1 mouse cellular context compared by ENCODE assay signal in genomic region chr19:8587315-8587714, GRCm38 (mm10).
TF ChIP-seq lines count a peak whose summit lies in the region.

No protein-coding gene starts in this region.

TF ChIP-seq in MEL, 35 proteins besides CTCF, POLR2A, EP300 and RAD21:
- TF ChIP-seq SMC3 (IDR thresholded peaks at IDR 0.05; ENCODE audit: low read depth, low read length) (0 out of 2 replicates have a peak, but pooled peaks have one; percentile 5), KAT2A (conservative IDR thresholded peaks at IDR 0.05; ENCODE audit: low read depth, low read length) (no peak)
